Mouse (Mus musculus): ENCODE data around the gene Acp1.

Gene Acp1

DNA sequence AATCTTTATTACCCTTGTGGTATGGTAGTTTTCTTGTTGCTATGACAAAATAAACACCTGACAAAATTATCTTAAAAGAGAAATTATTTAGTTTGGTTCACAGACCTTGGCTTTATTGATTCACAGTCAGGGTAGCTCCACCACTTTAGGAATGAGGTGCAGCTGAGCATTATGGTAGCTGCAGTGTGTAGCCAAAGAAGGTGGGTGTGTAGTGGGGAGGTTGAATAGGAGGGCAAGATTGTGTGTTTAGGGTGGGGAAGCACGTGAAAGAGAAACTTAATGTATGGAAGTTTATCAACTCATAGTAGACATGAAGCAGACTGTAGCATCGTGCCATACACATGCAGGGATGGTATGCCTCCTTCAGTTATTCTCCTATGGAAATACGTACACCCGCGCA lies 55.2 kb downstream of the Acp1 start:
- no peak for DNase-seq

GRCm38 (mm10) chr12:30855442-30856159 lies 55.8 kb downstream of the Acp1 start:
- DNase-seq: no peak

GRCm38 (mm10) chr12:30851871-30852270 lies 59.5 kb downstream of the Acp1 start:
- DNase-seq: peak; percentile 13

DNA sequence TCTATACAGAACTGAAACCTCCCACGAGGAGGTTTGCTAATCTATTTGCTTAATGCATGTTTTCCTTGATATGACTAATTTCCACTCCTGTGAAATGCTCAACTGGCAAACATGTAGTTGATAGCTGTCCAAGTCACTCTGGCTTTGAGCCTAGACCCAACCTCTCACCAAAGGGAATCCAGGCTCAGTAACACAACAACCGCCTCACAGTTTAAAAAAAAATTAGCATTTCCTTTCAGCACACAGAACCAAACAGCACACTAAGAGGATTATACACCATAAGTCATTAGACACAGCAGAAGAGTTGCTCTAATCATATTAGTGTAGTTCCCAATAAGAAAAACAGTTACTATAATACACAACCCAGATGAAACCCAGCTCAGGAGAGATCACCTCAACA lies 60.5 kb downstream of the Acp1 start:
- peak; percentile 43 for DNase-seq

GRCm38 (mm10) chr12:30848521-30848920 lies 62.9 kb downstream of the Acp1 start:
- DNase-seq: no peak

Measured in cerebellum, adult 9-10 months (tissue).